Mouse (Mus musculus) cerebellum, adult 2 months (tissue): ENCODE results near the gene Tmem178b. TPM values are rescaled to one million over a fixed set of nuclear protein-coding genes. Genes with fewer than 3 reads are reported as not detected.

Experiments
- DNase-seq, 2 experiments: peaks; one replicate each; pipeline ENCODE4 v3.0.0; 2021
- H3K27ac ChIP-seq: fragments of 200-500 bp; 2 replicates; pipeline ENCODE4 v1.5.1; 2012; ENCODE audit warnings: low read length, control low read depth, inconsistent platforms; ENCODE audit not compliant: insufficient read depth
- H3K27me3 ChIP-seq: fragments of 200-500 bp; 2 replicates; pipeline ENCODE4 v1.6.1; 2012; ENCODE audit warnings: inconsistent platforms, mild to moderate bottlenecking, low read length, moderate library complexity; ENCODE audit not compliant: control insufficient read depth, insufficient read depth
- H3K4me1 ChIP-seq: fragments of 200-500 bp; 2 replicates; pipeline ENCODE4 v1.6.1; 2011; ENCODE audit warnings: low read length; ENCODE audit not compliant: control insufficient read depth, insufficient read depth
- H3K4me3 ChIP-seq: fragments of 200-500 bp; replicated peaks from 2 replicates; pipeline ENCODE3; 2011; ENCODE audit warnings: mild to moderate bottlenecking, low read depth, low read length, control low read depth; ENCODE audit not compliant: insufficient read depth
- CTCF ChIP-seq: fragments of 200-500 bp; IDR thresholded peaks from 2 replicates; pipeline ENCODE4 v1.5.1; 2011; ENCODE audit warnings: low read depth, mild to moderate bottlenecking, control low read depth, low read length, moderate library complexity, borderline replicate concordance; ENCODE audit not compliant: insufficient read depth
- POLR2A ChIP-seq: fragments of 200-500 bp; IDR thresholded peaks from 2 replicates; pipeline ENCODE4 v1.6.1; 2011; ENCODE audit warnings: low read length, control low read depth, borderline replicate concordance; ENCODE audit not compliant: insufficient read depth
- WGBS: fragments of 180-500 bp; shearing (Covaris S2); methylation state at CpG from one replicate; pipeline ENCODE4 v1.1.7; 2018; 5-methylcytosine and 5-hydroxymethylcytosine counted together
- polyA plus RNA-seq: library from polyadenylated mRNA; depleted of rRNA; stranded (reverse); fragments of >200 nt; gene quantifications from 2 replicates; pipeline ENCODE4 v1.2.3, GENCODE M21; 2012

The Tmem178b gene
- polyA plus RNA-seq, 1 experiment: 72.3 TPM

- 91% methylated on average over 2 of the region's 2 CpGs for WGBS
Measured at GRCm38 (mm10) chr6:40110729-40111128, 237.7 kb downstream of the Tmem178b start.

GRCm38 (mm10) chr6:40112488-40112887, 239.4 kb downstream of the Tmem178b start:
- Histone ChIP-seq H3K27ac (no peak overlapping the region), H3K27me3 (no peaks in the 10 kb centered on the region), H3K4me3 (no peak overlapping the region), H3K4me1 (no peaks in the 10 kb centered on the region)
- 90% methylated on average over 10 of the region's 10 CpGs for WGBS
- DNase-seq: no peak
- no peak for TF ChIP-seq CTCF

More at GRCm38 (mm10) chr6:40110729-40111128, 237.7 kb downstream of the Tmem178b start:
- Histone ChIP-seq H3K27ac (no peak overlapping the region), H3K4me3 (no peak overlapping the region), H3K27me3 (no peaks in the 10 kb centered on the region), H3K4me1 (no peaks in the 10 kb centered on the region)
- TF ChIP-seq CTCF: no peak
- TF ChIP-seq POLR2A: no peak
- no peak for DNase-seq

- Histone ChIP-seq H3K4me1 (no peaks in the 10 kb centered on the region), H3K27me3 (no peaks in the 10 kb centered on the region), H3K4me3 (no peak overlapping the region), H3K27ac (no peak overlapping the region)
- DNase-seq: no peak
- no peak for TF ChIP-seq CTCF
- no peak for TF ChIP-seq POLR2A
- 80% methylated on average over 3 of the region's 3 CpGs for WGBS
Measured at GRCm38 (mm10) chr6:40116225-40116624, 243.2 kb downstream of the Tmem178b start.

GRCm38 (mm10) chr6:40120176-40120575, 247.1 kb downstream of the Tmem178b start:
- no peak for DNase-seq
- Histone ChIP-seq H3K27me3 (no peaks in the 10 kb centered on the region), H3K27ac (no peak overlapping the region), H3K4me1 (peaks cover 9% of the 10 kb centered on the region; the same call in 1 of the 2 replicates), H3K4me3 (no peak overlapping the region)
- WGBS: 87% methylated on average over 2 of the region's 2 CpGs
- TF ChIP-seq POLR2A (no peak), CTCF (no peak)

- TF ChIP-seq POLR2A: no peak
- no peak for TF ChIP-seq CTCF
- WGBS: 84% methylated on average over 4 of the region's 4 CpGs
- Histone ChIP-seq H3K27ac (no peak overlapping the region), H3K4me1 (peaks cover 9% of the 10 kb centered on the region; the same call in 1 of the 2 replicates), H3K4me3 (no peak overlapping the region), H3K27me3 (no peaks in the 10 kb centered on the region)
- no peak for DNase-seq
Measured at GRCm38 (mm10) chr6:40121494-40121893, 248.4 kb downstream of the Tmem178b start.

GRCm38 (mm10) chr6:40123070-40123690, 250.1 kb downstream of the Tmem178b start:
- Histone ChIP-seq H3K27ac (no peak overlapping the region), H3K4me1 (peaks cover 9% of the 10 kb centered on the region; the same call in 1 of the 2 replicates), H3K4me3 (no peak overlapping the region), H3K27me3 (no peaks in the 10 kb centered on the region)
- TF ChIP-seq POLR2A (no peak), CTCF (no peak)
- WGBS: 20% methylated on average over 12 of the region's 12 CpGs
- peak; percentile 71 to 88 for DNase-seq

- TF ChIP-seq POLR2A (no peak), CTCF (no peak)
- no peak overlapping the region for H3K4me3 ChIP-seq
- DNase-seq: no peak
- no peak overlapping the region for H3K27ac ChIP-seq
- H3K27me3 ChIP-seq: no peaks in the 10 kb centered on the region
- peaks cover 9% of the 10 kb centered on the region; the same call in 1 of the 2 replicates for H3K4me1 ChIP-seq
Measured at GRCm38 (mm10) chr6:40123960-40124359, 250.9 kb downstream of the Tmem178b start.

- Histone ChIP-seq H3K4me1 (peaks cover under 1% of the 10 kb centered on the region; the same call in 1 of the 2 replicates), H3K27me3 (no peaks in the 10 kb centered on the region), H3K4me3 (no peak overlapping the region), H3K27ac (no peak overlapping the region)
- DNase-seq: peak in 1 of 2 experiments; percentile 18
- WGBS: 84% methylated on average over 6 of the region's 6 CpGs
- TF ChIP-seq POLR2A (no peak), CTCF (no peak)
Measured at GRCm38 (mm10) chr6:40128716-40129115, 255.6 kb downstream of the Tmem178b start.
